Mouse (Mus musculus) retina, postnatal 7 days (tissue): Measurements from ENCODE around the gene Mfn1.

Experiments
- DNase-seq: peaks from one replicate; pipeline ENCODE4 v3.0.0-alpha.2; 2012; ENCODE audit warnings: low read depth, low spot score

Mfn1 gene

DNA sequence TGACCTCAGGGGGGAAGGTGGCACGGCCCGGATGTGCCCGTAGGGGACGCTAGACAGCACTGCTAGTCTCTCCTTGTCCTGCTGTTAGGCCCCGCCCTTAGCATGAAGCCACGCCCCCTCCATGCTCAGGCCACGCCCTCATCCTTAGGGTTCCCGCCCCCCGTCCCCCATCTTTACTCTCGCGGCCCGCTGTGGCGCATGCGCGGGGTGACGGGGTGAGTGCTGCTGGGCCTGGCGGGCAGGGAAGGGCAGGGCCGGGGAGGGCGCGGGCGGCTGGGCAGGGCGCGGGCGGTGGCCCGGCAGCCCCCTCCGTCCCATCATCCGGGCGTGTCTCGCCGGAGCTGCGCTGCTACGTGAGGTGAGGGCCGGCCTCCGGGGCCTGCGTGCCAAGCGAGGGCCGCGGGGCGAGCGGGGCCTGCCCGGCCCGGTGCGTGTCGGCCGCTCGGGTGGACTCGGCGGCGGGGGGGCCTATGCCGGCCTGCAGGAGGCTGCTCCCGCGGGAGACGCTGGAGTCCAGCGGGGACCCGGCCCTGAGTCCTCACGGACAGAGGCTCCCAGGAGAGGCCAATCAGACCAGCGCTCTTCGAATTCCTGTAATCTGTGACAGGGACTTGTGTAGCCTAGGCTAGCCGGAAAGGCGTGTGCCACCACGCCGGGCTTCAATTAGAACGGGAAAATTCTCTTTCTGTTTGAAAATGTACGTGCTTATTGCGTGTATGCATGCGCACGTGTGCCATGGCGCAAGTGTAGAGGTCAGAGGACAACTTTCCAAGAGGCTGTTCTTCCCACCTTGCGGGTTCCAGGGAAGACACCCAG lies 18.7 kb upstream of the Mfn1 start:
- DNase-seq, result peak; percentile 96

DNA sequence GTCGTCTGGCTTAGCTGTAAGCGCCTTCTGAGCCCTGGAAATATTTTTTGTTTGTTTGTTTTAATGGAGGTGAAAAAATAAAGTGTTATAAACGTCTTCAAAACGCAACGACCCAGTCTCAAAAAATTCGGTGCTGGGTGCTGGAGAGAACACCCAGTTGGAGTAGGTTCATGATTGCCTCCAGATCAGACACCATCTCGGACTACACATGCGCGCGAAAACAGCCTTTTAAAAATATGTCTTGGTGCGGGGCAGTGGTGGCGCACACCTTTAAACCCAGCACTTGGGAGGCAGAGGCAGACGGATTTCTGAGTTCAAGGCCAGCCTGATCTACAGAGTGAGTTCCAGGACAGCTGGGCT lies 18.1 kb upstream of the Mfn1 start:
- no peak for DNase-seq

DNA sequence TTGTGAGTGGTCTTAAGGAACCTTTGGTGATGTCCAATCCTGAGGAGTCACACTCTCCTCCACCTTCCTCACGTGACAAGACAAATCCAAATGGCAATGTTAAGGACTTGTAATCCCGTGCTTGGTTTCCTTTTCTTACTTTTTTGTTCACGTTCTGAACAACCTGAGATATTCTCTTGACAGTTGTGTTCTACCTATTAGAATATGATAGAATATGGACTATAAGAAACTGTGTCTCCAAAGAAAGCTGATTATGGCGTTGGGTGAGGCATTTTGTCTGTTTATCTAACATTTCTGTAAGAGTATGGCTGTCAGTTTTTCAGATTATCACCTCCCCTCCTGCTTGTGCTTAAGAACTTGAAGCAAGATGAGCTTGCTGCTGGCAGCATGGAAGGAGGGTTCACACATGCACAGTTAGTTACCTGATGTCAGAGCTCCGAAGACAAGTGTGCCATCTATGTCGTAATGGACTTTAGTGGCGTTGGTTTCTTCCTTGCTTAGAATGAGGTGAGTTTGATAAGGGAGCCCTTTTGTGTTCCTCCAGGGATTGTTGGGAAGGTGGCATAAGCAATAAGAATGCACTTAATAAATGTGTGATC lies 16.5 kb upstream of the Mfn1 start:
- DNase-seq, result no peak

DNA sequence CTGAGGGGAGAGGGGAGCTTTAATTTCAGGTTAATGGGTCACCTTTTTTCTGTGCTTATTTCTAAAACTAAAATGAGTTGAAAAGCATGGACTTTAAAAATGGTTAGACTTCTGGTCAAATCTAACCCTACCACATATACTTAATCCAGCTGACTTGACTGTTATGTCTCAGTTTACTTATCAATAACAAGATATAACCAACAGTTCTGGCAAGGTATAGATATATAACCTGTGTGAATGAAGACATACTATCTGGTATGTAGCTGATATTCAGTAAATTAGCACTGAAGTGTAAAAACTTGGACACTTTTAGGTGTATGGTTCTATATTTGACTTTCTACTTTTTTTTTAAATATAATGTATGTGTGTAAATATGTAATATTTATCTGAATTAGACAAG lies 15.7 kb upstream of the Mfn1 start:
- no peak for DNase-seq

DNA sequence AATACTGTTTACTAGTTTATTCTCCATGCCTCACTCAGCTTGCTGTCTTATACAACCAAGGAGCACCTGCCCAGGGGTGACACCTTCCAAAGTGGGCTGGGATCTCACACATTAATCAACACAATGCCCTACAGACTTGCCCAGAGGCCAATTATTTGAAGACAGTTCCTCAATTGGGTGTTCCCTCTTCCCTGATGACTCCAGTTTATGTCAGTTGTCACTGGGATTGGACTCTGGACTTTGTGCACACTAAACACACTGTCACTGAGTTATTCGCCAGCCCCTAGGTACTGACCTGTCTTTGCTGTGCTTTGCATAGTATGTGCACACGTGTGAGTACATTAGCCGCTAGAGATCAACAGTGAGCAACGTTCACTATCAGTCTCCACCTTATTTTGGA lies 2.1 kb upstream of the Mfn1 start:
- no peak for DNase-seq

DNA sequence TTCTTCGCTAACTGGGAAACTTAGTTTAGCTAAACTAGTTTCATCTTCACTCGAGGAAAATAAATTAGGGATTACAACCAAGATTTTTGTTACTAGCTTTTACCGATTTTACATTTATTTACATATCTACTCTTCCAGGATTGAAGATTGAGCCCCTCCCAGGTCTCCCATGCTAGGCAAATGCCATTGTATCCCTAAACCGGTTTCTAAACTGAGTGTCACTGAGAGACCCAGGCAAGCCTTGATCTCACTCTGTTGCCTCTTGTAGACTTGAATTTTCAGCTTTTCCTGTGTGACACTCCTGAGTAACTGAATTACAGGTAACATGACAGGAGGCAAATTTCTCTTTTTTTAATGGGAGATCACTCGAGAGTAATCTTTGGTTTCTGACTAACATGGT lies 776 bp downstream of the Mfn1 start:
- no peak for DNase-seq

DNA sequence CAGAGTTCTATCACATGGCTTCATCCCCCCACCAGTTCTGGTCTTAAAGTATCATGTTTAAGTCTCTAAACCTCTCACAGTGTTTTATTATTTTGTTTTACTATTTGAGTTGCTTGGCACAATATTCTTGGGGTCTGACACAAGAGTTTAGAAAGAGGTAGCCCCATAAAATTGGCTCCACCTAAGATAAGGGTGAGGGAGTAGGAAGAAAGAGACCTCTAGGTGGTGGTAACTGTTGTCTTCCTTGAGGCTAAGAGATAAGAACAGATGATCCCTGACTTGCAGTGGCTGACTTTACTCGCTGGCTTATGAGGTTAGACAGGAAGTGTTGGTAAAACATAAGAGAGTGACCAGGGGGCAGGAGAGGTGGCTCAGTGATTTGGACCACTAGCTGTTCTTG lies 6.4 kb downstream of the Mfn1 start:
- DNase-seq, result no peak

DNA sequence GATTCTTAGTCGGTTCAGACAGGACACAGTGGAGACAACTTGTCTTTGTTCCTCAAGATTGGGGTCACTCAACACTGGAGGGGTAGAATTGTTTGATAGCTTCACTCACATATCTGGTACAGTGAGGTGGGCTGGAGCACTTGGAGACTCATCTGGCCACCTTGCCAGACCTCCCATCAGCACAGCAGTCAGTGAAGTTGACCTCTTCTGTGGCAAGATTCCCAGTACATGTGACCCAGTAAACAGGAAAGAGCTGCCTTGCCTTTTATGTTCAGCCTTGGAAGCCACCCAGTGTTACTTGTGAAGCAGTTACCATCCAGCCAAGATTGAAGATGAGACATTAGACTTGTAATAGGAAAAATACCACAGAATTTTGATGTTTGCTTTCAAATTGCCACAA lies 8.3 kb downstream of the Mfn1 start:
- no peak for DNase-seq

DNA sequence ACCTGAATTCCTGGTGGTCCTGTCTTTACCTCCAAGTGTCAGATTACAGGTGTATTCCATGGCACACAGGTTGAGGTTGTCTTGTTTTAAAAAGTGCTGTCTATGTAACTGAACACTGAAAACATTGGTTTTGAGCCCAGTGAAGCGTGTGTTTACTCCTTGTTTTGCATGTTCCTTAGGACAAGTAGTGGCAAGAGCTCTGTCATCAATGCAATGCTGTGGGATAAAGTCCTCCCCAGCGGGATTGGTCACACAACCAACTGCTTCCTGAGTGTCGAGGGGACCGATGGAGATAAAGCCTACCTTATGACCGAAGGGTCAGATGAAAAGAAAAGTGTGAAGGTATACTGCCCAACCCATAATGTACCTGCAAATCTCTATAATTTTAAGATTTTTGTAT lies 8.8 kb downstream of the Mfn1 start:
- no peak for DNase-seq

DNA sequence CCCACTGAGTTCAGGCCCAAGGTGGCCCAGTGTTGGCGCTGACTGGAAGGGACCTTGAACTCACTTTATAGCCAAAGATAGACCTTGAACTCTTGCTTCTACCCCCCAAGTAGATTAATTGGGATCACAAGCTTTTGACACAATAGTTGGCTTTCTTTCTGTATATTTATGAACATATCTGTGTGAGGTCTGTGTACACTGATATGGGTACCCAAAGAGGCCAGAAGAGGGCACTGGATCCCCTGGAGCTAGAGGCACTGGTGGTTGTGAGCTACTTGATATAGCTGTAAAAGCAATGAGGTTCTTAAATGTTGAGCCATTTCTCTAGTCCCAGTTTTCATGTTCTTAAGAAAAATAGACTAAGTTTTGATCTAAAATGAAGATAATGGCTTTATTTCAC lies 23.8 kb downstream of the Mfn1 start:
- no peak for DNase-seq

DNA sequence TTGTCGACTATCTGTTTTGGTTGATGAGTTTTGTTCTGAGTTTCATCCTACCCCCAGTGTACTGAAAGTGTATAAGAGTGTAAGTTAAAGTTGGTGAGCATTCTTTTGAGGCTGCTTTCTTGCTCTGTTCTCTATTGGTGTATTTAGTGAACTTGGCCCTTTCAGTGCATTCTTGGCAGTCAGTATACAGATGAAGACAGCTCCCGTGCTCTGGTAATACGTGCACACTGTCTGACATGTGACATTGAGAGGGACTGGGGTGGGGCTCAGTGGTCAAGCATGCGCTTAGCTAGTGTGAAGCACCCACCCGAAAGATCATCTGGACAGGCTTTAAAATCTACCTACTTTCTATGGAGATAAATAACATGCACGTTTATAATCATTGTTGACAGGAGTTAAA lies 34.1 kb downstream of the Mfn1 start:
- DNase-seq, result no peak

DNA sequence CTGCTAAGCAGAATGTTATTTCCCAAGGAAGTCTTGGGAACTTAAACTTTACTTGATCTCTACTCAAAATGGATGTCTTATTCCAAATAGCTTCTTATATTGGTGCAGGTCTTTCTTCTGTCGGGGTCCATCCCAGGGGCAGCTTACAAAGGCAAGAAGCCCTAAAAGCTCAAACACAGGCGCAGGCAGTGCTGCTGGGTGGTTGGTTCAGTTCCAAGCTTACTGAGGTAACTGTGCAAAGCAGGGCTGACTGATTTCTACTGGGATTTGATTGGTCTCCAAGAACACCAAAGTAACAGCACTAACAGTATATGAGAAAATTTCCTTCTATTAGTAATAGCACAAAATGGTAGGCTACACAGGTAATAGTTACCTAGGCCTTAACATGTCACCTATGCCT lies 43.8 kb downstream of the Mfn1 start:
- no peak for DNase-seq

DNA sequence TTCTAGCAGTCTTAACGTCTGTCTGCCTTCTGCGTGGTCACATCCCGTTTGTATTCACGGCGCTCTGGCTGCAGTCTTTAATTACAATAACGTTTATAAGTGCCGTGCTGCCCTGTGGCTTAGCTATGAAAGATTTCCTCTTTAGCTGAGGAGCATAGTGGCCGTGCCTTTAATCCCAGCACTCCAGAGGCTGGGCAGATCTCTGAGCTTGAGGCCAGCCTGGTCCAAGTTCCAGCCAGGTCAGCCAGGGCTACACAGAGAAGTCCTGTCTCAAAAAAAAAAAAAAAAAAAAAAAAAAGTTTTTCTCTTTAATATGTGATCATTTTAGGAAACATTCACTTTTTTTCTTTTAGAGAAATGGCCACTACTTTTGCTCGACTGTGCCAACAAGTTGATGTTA lies 44.6 kb downstream of the Mfn1 start:
- DNase-seq, result no peak

DNA sequence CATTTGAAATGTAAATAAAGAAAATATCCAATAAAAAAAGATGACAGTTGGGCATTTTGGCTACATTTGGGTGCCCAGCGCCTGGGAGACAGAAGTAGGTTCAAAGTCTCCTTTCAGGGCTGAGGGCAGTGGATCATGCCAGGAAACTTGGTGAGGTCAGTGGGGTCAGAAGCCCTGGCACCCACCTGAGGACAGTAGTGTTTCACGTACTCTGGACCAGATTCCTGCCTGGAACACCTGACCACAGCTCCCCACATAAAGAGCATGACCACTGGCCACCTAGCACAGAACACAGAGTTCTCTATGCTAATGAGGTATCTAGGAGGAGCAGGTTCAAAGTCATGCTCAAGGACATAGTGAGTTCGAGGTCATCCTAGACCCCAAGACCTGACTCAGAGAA lies 45.9 kb downstream of the Mfn1 start:
- no peak for DNase-seq

DNA sequence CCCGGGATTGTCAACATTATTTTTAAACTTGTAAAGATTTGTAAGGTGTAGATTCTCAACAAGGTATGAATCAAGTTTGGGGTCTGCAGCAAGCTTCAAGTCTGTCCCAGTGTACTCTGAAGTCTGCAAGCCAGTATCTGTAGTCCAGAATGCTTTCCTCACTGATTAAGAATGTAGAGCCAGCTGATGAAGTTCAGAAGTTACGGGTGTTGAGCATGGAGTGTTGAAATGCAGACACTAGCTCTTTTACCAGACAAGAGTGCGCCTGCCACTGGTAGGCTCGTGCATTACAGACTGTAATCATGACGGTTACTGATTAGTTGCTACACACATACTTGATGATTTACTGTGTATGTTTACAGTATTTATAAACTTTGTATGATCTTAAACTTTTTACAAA lies 49.5 kb downstream of the Mfn1 start:
- no peak for DNase-seq

DNA sequence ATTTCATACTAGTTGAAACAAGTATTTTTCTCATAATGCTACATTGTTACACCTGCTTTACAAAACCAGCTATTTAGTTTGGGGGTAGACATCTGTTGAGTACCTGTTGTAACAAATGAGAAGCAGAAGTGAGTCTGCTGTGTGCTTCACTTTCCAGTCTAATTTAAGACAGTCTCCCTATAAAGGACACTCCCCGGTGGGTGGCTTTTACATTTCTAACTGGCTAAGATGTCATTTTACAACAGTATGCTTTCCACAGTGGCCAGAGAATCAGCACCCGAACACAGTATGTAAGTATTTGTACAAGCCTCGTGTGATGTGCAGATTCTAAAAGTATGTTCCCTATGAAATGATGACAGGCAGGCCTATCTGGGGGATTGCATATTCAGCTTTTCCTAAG lies 51.5 kb downstream of the Mfn1 start:
- no peak for DNase-seq

DNA sequence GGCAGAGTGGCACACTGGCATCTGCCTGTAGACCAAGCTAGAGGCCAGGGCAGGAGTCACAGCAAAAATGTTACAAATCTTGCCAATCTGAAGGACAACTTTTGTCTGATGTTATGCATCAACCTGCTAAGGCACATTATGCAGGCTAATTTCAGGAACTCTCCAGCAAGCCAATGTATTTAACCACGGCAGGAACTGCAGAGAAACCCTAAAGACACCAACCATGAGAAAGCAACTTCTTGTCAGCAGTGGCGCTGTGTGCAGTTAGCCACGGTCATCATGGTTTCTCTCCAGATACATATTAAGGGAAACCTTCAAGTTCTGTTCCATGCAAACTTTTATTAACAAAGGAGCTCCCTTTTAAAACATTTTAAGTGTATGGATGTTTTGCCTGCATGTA lies 52.6 kb downstream of the Mfn1 start:
- DNase-seq, result no peak

DNA sequence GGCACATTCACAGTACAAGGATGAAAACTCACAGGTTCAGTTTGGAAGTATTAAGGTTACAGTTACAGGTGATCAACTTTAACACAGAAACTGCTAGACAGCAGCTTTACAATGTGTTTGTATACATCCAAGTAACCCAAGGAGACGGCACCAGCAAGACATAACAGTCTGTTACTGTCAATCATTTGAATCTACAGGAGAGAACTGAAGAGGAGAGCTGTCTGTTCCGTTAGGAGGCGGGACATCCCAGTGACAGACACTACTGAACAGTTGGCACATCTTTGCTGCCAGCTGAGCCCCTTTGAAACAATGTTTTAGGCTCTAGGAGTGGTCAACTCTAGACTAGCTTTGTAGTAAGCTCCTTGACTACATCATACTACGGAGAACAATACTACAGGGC lies 54.2 kb downstream of the Mfn1 start:
- no peak for DNase-seq

DNA sequence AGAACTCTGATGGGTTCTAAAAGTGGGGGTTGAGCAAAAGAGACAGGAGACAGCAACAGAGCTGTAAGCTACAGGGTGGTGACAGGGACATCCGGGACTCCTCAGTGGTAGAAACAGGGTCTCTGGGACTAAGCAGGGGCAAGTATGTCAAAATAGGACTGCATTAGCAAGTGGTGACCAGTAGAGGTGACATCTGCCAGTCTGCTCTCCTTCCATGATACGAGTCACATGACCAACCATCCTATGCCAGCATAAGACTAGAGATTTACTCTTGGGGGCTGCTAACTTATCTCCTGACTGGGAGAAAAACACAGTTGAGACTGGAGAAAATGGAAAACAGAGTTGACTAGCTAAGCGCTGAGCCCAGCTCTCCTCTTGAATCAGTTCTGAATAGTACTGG lies 57.0 kb downstream of the Mfn1 start:
- no peak for DNase-seq

DNA sequence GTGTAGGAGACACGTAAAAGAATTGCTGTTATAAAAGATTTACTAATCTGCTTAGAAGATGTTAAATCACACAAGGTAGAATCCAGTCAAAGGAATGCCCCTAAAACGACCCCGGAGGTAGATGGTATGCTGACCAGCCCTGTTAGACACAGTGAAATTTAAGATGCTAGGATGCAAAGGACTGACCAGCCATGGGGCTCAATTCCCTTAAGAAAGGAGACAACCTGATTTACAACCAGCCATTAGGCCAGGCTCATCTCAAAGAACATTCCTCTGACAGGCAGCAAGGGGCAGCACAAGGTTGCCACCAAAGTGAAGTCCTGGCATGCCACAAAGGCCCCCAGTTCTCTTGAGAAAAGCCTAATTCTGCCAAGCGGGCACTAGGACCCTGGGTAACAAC lies 65.8 kb downstream of the Mfn1 start:
- no peak for DNase-seq

DNA sequence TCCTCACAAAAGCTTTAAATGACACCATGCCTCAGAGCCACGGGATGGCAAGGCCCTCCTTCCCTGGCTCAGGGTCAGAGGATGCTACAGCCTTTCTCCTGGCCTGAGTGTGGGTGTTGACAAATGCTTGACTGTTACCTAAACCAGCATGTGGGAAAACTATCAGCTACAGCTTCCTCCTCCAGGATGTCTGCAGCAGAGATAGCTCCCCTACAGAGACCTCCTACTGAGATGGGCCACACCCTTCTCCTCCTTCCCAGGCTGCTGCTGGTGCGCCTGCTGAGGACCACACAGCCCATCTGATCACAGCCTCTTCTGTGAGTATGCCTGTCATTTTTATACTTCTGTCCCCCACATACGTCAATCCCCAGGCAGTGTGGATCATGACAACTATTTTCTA lies 70.1 kb downstream of the Mfn1 start:
- DNase-seq, result no peak

DNA sequence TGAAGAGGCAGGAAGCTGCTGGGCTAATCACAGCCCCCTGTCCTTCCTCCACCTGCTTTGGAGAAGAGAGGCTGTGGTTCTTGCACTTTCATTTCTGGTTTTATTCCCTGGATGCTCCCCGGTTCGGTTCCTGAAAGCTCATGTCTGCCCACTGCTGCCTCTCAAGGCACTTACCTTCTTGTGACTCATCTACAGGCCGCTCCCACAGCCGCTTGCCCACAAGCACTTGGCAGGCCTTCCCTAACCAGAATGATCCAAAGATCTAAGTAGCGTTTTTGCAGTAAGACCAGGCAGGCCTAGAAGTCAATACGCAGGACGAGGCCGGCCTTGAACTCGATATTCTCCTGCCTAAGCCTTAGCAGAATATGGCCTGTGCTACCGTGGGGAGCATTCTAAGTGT lies 71.8 kb downstream of the Mfn1 start:
- DNase-seq, result no peak

DNA sequence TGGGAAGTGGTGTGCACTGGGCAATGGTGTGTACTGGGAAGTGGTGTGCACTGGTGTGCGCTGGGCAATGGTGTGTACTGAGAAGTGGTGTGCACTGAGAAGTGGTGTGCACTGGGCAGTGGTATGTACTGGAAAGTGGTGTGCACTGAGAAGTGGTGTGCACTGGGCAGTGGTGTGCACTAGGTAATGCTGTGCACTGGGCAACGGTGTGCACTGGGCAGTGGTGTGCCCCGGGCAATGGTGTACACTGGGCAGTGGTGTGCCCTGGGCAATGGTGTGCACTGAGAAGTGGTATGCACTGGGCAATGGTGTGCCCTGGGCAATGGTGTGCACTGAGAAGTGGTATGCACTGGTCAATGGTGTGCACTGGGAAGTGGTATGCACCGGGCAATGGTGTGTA lies 80.0 kb downstream of the Mfn1 start:
- DNase-seq, result no peak

DNA sequence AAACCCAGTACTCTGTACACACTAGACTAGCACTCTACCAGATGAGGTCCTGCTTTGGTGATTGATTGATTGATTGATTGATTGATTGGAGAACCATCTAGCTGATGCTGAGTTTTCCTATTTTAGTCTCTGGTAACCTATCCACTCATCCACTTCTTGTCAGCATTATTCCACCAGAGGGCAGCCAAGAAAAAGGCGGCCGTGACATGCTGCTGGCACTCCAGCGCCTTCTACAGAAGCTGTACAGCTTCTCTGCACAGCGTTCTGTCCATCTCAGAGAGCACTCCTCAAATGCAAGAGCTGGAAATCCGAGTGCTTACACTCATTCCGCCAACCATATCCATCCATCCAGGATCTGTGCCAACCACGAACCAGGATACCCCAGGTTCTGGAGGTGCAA lies 81.3 kb downstream of the Mfn1 start:
- peak; percentile 35 for DNase-seq
